In genomic region chr1:88205294-88205922, GRCm38 (mm10) we compare ENCODE assay signal across 7 mouse cellular contexts. TPM values are rescaled to one million over a fixed set of nuclear protein-coding genes. Genes with fewer than 3 reads are reported as not detected.
DNase-seq lines count a peak whose midpoint lies in the region; ATAC-seq lines count a peak whose summit lies in the region.

Dnajb3 (minus strand) TSS chr1:88205782.

- 5% methylated on average over 62 of the region's 62 CpGs for WGBS in intestine, embryonic 15.5 days

- H3K4me2 ChIP-seq in intestine, embryonic 15.5 days (replicated peaks): peak within 1 kb of the TSS; percentile 88

- peak; percentile 95 for ATAC-seq in intestine, embryonic 15.5 days

- no peak within 1 kb of the TSS for H3K27ac ChIP-seq in intestine, embryonic 15.5 days

- intact Hi-C loops in left cerebral cortex, postnatal 36 days (cut with DNase I): no loop called here

- H3K4me3 ChIP-seq in intestine, embryonic 15.5 days (replicated peaks): peak within 1 kb of the TSS; percentile 50

- H3K9ac ChIP-seq in intestine, embryonic 15.5 days: peak within 1 kb of the TSS; percentile 72

- DNase-seq in adrenal gland, postnatal 14 days: peak; percentile 84
- DNase-seq in cerebellum, postnatal 4 days (ENCODE audit: low spot score in 2 of 2): peak; percentile 55 to 80
- DNase-seq in frontal cortex, postnatal 36 days (ENCODE audit: low spot score in 2 of 2): peak; percentile 82 to 83
- DNase-seq in left cerebral cortex, postnatal 36 days (ENCODE audit: low spot score in 2 of 2): peak; percentile 82 to 86
- peak; percentile 89 for DNase-seq in mesoderm, embryonic 11.5 days (ENCODE audit: low read depth, low spot score)
- DNase-seq in spleen, adult 18-20 months: peak; percentile 52 to 62

- H3K9me3 ChIP-seq in intestine, embryonic 15.5 days: peaks cover 3% of the 10 kb centered on the region; the same call in 1 of the 2 replicates

- H3K4me1 ChIP-seq in intestine, embryonic 15.5 days (replicated peaks): peaks cover 8% of the 10 kb centered on the region; the same call in 1 of the 2 replicates

- H3K27me3 ChIP-seq in intestine, embryonic 15.5 days (replicated peaks): no peaks in the 10 kb centered on the region

- H3K36me3 ChIP-seq in intestine, embryonic 15.5 days: no peaks in the 10 kb centered on the region

RNA-seq across cellular contexts. Expression of gene Dnajb3, which starts in this region (rescaled TPM):
- 2.6 and 2.8 TPM in 2 replicates for total RNA-seq in adrenal gland, postnatal 14 days (2021)
- polyA plus RNA-seq in intestine, embryonic 15.5 days (2015; fragmentation: Nextera tagmentation; extraction: Ambion mirVana): 6.1 and 8.3 TPM in 2 replicates
- total RNA-seq in left cerebral cortex, postnatal 36 days (2021): 1 to 10 TPM; 2.2 to 2.5 TPM
